Mouse (Mus musculus) neural tube, embryonic 14.5 days (tissue): ENCODE measurements around the gene Zc3h7b. TPM values are rescaled to one million over a fixed set of nuclear protein-coding genes. Genes with fewer than 3 reads are reported as not detected.

Experiments
- ATAC-seq: fragments of 200-750 bp; cut with Nextera tagmentation; 2 replicates; pipeline ENCODE4 v1.8.0; 2017; ENCODE audit warnings: low read depth, mild to moderate bottlenecking, moderate TSS enrichment, moderate library complexity
- H3K27ac ChIP-seq: fragments of 300-500 bp; sonication (generic); 2 replicates; pipeline ENCODE4 v1.5.1; 2014; ENCODE audit warnings: low read depth, mild to moderate bottlenecking, control low read depth, low read length, moderate library complexity, mixed read lengths
- H3K27me3 ChIP-seq: fragments of 300-500 bp; sonication (generic); 2 replicates; pipeline ENCODE4 v1.6.1; 2014; ENCODE audit warnings: low read length; ENCODE audit not compliant: control insufficient read depth, insufficient read depth
- H3K36me3 ChIP-seq: fragments of 300-500 bp; sonication (generic); 2 replicates; pipeline ENCODE4 v1.6.1; 2014; ENCODE audit warnings: low read length, mixed read lengths; ENCODE audit not compliant: control insufficient read depth, insufficient read depth
- H3K4me1 ChIP-seq: fragments of 300-500 bp; sonication (generic); 2 replicates; pipeline ENCODE4 v1.6.1; 2014; ENCODE audit warnings: low read length; ENCODE audit not compliant: control insufficient read depth, insufficient read depth
- H3K4me2 ChIP-seq: fragments of 300-500 bp; sonication (generic); 2 replicates; pipeline ENCODE4 v1.6.1; 2014; ENCODE audit warnings: mild to moderate bottlenecking, low read depth, low read length, control low read depth
- H3K4me3 ChIP-seq: fragments of 300-500 bp; sonication (generic); 2 replicates; pipeline ENCODE4 v1.5.1; 2014; ENCODE audit warnings: low read depth, low read length, control low read depth, mixed read lengths
- H3K9ac ChIP-seq: fragments of 300-500 bp; sonication (generic); replicated peaks from 2 replicates; pipeline ENCODE4 v1.6.1; 2014; ENCODE audit warnings: low read depth, mild to moderate bottlenecking, control low read depth, low read length, mixed read lengths
- H3K9me3 ChIP-seq: fragments of 300-500 bp; sonication (generic); 2 replicates; pipeline ENCODE4 v1.6.1; 2016; ENCODE audit warnings: low read length; ENCODE audit not compliant: control insufficient read depth
- WGBS: fragments of 180-500 bp; shearing (Covaris S2); extraction: QIAGEN DNeasy Blood & Tissue Kit; methylation state at CpG from one replicate; pipeline ENCODE4 v1.1.7; 2014; 5-methylcytosine and 5-hydroxymethylcytosine counted together
- polyA plus RNA-seq: library from polyadenylated mRNA; unstranded; fragments of >200 nt; fragmentation: Nextera tagmentation; extraction: Ambion mirVana; gene quantifications from 2 replicates; pipeline ENCODE4 v1.2.1, GENCODE M21; 2014

Gene Zc3h7b
- polyA plus RNA-seq, 1 experiment from 2014 or later, result 72.6 TPM

DNA sequence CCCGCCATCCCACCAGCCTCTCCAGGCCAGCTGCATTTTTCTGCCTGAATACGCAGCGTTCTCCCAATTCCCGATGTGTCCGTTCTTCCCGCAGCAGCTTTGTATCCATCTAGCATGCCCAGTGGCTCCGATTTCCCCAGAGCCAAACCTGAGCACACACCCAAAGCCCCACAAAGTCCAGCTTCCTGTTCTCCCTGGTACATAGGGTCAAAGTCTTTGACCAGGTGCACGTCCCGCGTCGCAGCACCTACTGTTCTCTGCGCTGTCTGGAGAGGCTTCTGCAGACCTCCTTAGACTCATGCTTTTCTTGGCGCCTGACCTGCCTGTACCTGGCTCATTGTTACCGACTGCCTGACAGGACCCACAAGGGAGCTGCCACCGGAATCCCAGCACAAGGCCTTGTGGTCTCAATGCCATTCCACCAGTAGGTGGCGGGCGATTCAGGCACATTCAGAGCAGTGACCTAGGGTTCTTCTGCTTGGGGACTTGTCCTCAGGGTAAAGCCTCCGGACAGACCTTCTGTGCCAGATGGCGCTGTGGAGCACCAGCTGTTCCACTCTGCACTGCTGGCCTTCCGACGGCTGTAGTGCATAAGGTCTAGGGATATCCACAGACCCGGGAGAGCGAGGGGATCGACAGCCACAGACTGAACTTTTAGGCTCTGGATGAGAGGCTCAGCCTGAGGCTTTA, 86.4 kb downstream of the Zc3h7b start:
- Histone ChIP-seq H3K4me2 (no peak overlapping the region), H3K27ac (no peak overlapping the region), H3K4me3 (no peak overlapping the region), H3K4me1 (no peaks in the 10 kb centered on the region), H3K9me3 (no peaks in the 10 kb centered on the region), H3K27me3 (no peaks in the 10 kb centered on the region), H3K9ac (no peak overlapping the region), H3K36me3 (no peaks in the 10 kb centered on the region; the same call in 1 of the 2 replicates)
- peak; percentile 89 for ATAC-seq
- 12% methylated on average over 24 of the region's 24 CpGs for WGBS

GRCm38 (mm10) chr15:81832219-81832618, 87.4 kb downstream of the Zc3h7b start:
- Histone ChIP-seq H3K27ac (no peak overlapping the region), H3K4me3 (no peak overlapping the region), H3K4me1 (no peaks in the 10 kb centered on the region), H3K9ac (no peak overlapping the region), H3K4me2 (no peak overlapping the region), H3K9me3 (no peaks in the 10 kb centered on the region), H3K36me3 (no peaks in the 10 kb centered on the region; the same call in 1 of the 2 replicates), H3K27me3 (no peaks in the 10 kb centered on the region)
- 91% methylated on average over 3 of the region's 3 CpGs for WGBS
- no peak for ATAC-seq

DNA sequence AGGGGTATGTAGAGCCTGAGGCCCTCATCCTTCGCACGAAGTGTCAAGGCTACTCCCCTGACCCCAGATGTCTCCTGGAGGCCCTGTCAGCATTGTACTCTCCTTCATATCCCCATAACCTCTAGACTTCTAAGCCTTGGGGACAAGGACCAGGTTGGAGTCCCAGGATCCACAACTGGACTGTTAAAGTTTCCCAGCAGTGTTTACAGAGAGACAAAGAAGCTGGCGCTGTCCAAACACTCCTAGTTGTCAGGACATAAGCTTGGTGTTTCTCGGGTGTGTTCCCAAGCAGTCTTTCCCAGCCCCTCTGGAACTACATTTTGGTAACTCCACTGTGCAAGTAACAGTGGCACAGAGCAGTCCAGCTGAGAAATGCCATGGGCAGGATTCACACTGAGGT, 88.6 kb downstream of the Zc3h7b start:
- Histone ChIP-seq H3K27me3 (no peaks in the 10 kb centered on the region), H3K4me3 (no peak overlapping the region), H3K36me3 (no peaks in the 10 kb centered on the region), H3K9me3 (no peaks in the 10 kb centered on the region), H3K4me1 (no peaks in the 10 kb centered on the region), H3K27ac (no peak overlapping the region), H3K9ac (no peak overlapping the region), H3K4me2 (no peak overlapping the region)
- 76% methylated on average over 4 of the region's 4 CpGs for WGBS
- no peak for ATAC-seq

DNA sequence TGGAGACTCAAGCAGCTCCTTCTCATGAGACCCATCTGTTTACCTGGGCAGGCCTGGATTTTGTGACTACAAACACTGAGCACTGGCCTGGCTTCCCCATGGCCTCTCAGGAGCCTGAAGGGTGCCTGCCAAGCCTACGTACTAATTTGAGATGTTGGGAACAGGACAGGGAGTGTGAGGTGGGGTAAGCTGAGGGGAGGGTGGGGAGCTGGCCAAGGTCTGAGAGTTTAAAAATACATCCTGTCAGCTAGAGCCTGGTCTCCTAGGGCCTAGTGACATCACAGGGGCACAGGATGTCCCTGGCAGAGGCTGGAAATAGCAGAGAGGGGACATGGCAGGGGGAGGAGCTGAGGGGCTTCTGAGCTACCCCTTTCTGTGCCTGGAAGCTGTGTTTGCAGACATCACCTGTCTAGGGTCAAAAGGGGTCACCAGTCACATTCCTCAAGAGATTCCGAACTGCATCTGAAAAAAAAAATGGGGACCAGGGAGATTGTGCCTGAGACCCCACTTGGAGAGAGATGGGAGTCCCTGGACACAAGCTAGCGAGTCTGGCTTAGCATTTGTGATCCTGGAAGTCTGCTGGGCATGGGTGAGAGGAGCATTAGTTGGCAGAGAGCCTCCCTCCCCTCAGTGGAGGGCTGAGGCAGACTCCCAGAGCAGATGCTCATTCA, 89.4 kb downstream of the Zc3h7b start:
- 66% methylated on average over 3 of the region's 3 CpGs for WGBS
- Histone ChIP-seq H3K27ac (no peak overlapping the region), H3K4me2 (no peak overlapping the region), H3K36me3 (no peaks in the 10 kb centered on the region), H3K4me3 (no peak overlapping the region), H3K9me3 (no peaks in the 10 kb centered on the region), H3K4me1 (no peaks in the 10 kb centered on the region), H3K9ac (no peak overlapping the region), H3K27me3 (no peaks in the 10 kb centered on the region)
- no peak for ATAC-seq

GRCm38 (mm10) chr15:81835007-81835880, 90.4 kb downstream of the Zc3h7b start:
- WGBS, result 60% methylated on average over 10 of the region's 10 CpGs
- no peak overlapping the region for H3K4me2 ChIP-seq

DNA sequence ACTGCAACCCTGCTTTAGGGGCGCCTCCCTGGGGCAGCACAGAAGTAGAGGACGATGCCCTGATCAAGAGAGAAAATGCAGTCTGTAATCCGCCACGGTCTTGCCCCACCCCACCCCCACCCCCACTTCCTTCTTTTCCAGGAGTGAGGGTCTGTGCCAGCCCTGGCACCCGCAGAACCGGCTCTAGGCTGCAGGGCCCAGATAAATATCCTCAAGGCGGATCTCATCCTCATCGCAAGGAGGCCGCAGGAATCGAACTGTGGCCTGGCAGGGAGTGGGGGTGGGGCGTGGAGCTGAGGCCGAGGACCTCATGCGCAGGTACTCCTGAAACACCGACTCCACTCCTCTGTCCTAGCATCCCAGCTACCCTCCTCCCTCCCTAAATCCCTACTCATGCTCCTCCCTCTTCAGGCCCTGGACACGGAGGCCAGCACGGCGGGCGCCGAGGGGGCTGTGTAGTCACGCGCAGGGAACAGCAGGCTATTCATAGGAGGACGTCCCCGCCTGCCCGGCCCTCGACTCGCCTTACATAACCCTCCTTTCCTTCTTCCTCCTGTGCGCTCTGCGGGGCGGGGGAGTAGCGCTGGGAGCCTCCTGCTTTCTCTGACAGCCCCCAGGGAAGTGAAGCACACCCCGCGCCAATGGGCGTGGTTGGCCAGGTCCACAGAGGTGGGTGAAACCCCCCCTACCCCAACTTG, 91.4 kb downstream of the Zc3h7b start:
- ATAC-seq, result peak; percentile 50; the same call in 1 of the 2 replicates
- Histone ChIP-seq H3K4me3 (no peak overlapping the region; the same call in 1 of the 2 replicates), H3K4me1 (no peaks in the 10 kb centered on the region), H3K27me3 (no peaks in the 10 kb centered on the region), H3K9me3 (no peaks in the 10 kb centered on the region), H3K9ac (no peak overlapping the region), H3K36me3 (no peaks in the 10 kb centered on the region), H3K27ac (no peak overlapping the region), H3K4me2 (peak overlapping the region; percentile 32; the same call in 1 of the 2 replicates)
- WGBS, result 4% methylated on average over 30 of the region's 33 CpGs

More at GRCm38 (mm10) chr15:81835007-81835880, 90.4 kb downstream of the Zc3h7b start:
- ATAC-seq, result no peak
- Histone ChIP-seq H3K9me3 (no peaks in the 10 kb centered on the region), H3K27me3 (no peaks in the 10 kb centered on the region), H3K4me1 (no peaks in the 10 kb centered on the region), H3K4me3 (no peak overlapping the region), H3K9ac (no peak overlapping the region), H3K27ac (no peak overlapping the region), H3K36me3 (no peaks in the 10 kb centered on the region)

GRCm38 (mm10) chr15:81836966-81837920, 92.4 kb downstream of the Zc3h7b start:
- no peak for ATAC-seq
- WGBS, result 68% methylated on average over 7 of the region's 7 CpGs

More at GRCm38 (mm10) chr15:81836966-81837920, 92.4 kb downstream of the Zc3h7b start:
- Histone ChIP-seq H3K4me1 (no peaks in the 10 kb centered on the region), H3K4me3 (no peak overlapping the region), H3K4me2 (no peak overlapping the region), H3K36me3 (no peaks in the 10 kb centered on the region), H3K9ac (no peak overlapping the region), H3K27me3 (no peaks in the 10 kb centered on the region), H3K27ac (no peak overlapping the region), H3K9me3 (no peaks in the 10 kb centered on the region)
